ENCODE assay signal across 13 mouse cellular contexts in the genomic region with DNA sequence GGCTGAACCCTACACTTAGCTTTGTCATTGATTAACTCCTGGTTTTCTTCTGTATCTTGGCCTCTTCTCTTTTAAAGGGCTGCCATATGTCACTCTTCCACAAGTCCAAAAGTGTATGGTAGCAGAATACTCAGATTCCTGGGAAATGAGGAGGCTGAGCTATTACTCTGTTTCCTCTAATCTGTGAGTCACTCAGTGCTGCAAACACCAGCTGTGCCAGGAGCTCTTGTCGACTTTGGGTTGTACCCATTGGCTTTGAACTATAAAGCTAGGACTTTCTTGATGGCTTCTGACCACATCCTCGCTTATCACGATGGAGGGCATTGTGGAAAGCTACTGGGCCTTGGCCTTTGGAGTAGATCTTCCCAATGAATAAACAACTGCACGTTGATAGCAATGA.
"Had no signal": no experiment of that assay in that cellular context is flagged by ENCODE, and none has a peak within 500 bp of the region (broad histone marks: within the 10 kb centered on the region; RNA-seq: fewer than 3 reads in every experiment).

No protein-coding gene starts in this region.

- H3K27ac ChIP-seq: limb, embryonic 13.5 days; liver, embryonic 14.5 days; midbrain, embryonic 12.5 days; neural tube, embryonic 15.5 days had no signal

- H3K4me3 ChIP-seq: limb, embryonic 13.5 days; midbrain, embryonic 12.5 days; neural tube, embryonic 15.5 days had no signal

- H3K27me3 ChIP-seq: limb, embryonic 13.5 days; midbrain, embryonic 12.5 days; neural tube, embryonic 15.5 days had no signal

- H3K36me3 ChIP-seq: limb, embryonic 13.5 days; midbrain, embryonic 12.5 days; neural tube, embryonic 15.5 days had no signal

- DNase-seq: kidney, postnatal 10 days; kidney, postnatal 4 days; left cerebral cortex, postnatal 4 days; lung, adult 18-20 months; lung, postnatal 4 days; right cerebral cortex, adult 18-20 months; right cerebral cortex, postnatal 25 days; thymus, postnatal 4 days had no signal

- ATAC-seq: midbrain, embryonic 16.5 days had no signal

- H3K4me1 ChIP-seq: midbrain, embryonic 12.5 days; neural tube, embryonic 15.5 days had no signal

- H3K9me3 ChIP-seq: limb, embryonic 13.5 days; midbrain, embryonic 12.5 days; neural tube, embryonic 15.5 days had no signal
